Mouse (Mus musculus) cortical plate, adult 2 months (tissue): ENCODE measurements around the gene Tpsab1.

Source experiments
- CTCF ChIP-seq: fragments of 200-500 bp; IDR thresholded peaks from 2 replicates; pipeline ENCODE4 v1.5.1; 2011; ENCODE audit warnings: mild to moderate bottlenecking, control low read depth, low read length; ENCODE audit not compliant: insufficient read depth; ENCODE audit errors: extremely low read depth
- POLR2A ChIP-seq: fragments of 200-500 bp; IDR thresholded peaks from 2 replicates; pipeline ENCODE4 v1.6.1; 2011; ENCODE audit warnings: mild to moderate bottlenecking, low read length, control low read depth; ENCODE audit not compliant: insufficient read depth; ENCODE audit errors: extremely low read depth

GRCm38 (mm10) chr17:25338218-25338617 lies 7.1 kb downstream of the Tpsab1 start:
- TF ChIP-seq CTCF (no peak), POLR2A (no peak)
